Mouse (Mus musculus) erythroblast, embryonic 14.5 days (primary cell): ENCODE data around the gene Tbata.

ENCODE experiments used
- GATA1 ChIP-seq: IDR thresholded peaks from 2 replicates; pipeline ENCODE4 v1.6.1; 2012; ENCODE audit warnings: low read length, inconsistent platforms, mixed read lengths
- TAL1 ChIP-seq: IDR thresholded peaks from 3 replicates; pipeline ENCODE4 v1.6.1; 2012; ENCODE audit warnings: low read length, inconsistent platforms, mixed read lengths

DNA sequence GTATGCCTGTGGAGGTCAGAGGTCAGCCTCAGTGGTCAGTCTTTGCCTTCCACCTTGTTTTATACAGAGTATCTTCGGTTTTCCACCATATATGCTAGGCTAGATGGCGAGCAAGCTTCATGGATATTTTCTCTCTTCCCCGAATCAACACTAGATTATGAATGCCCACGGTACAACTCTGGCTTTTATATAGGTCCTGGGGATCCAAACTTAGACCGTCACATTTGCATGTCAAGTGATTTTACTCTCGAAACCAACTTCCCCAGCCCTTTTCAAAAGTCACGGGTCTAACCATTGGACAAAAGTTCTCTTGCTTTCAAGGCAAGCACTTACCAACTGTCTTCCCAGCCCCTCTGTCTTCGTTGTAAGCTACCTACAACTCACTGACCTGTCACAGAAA is 6.9 kb downstream of the Tbata start:
- TF ChIP-seq GATA1 (no peak), TAL1 (no peak)
